Mouse (Mus musculus): ENCODE measurements around the gene Atp5g1.
"Not testable (repeated sequence)": the region's sequence is repeated elsewhere in the genome, so short reads cannot be mapped to it uniquely, and the experiment has no call there.

Atp5g1 gene

DNA sequence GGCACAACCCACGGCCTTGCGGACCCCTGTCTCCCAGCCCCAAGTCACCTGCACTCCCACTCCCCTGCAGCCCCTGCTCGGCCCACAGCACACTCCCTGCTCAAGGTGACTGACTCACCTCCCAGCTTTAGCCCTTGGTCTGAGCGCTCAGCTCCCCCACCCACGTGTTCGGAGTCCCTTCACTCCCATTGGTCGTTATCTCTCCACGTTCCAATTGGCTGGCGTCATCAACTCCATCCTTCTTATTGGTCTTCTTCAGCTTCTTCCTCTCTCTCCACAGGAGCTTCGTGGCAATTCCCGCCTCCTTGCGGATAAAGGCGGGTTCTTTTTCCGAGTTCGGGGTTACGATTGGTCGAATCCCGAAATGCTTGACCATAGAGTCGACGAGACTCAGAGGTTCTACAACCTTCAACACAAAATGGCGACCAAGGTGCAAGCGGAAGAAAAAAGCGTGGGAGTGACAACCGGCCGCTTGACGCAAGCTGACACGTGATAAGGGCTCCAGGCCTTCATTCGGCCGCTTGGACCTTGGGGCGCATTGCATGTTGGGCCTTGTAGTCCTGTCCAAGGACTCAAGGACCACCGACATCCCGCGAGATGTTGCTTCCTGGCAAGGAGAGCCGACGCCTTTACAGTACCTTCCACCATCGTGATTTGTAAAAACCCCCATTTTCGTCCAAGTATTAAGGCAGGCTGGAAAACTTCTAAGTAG, at the start of gene Atp5g1:
Atp5g1 (minus strand) TSS at position 162 of the 712 bp plus-strand sequence.
- peak; percentile 95 for DNase-seq

DNA sequence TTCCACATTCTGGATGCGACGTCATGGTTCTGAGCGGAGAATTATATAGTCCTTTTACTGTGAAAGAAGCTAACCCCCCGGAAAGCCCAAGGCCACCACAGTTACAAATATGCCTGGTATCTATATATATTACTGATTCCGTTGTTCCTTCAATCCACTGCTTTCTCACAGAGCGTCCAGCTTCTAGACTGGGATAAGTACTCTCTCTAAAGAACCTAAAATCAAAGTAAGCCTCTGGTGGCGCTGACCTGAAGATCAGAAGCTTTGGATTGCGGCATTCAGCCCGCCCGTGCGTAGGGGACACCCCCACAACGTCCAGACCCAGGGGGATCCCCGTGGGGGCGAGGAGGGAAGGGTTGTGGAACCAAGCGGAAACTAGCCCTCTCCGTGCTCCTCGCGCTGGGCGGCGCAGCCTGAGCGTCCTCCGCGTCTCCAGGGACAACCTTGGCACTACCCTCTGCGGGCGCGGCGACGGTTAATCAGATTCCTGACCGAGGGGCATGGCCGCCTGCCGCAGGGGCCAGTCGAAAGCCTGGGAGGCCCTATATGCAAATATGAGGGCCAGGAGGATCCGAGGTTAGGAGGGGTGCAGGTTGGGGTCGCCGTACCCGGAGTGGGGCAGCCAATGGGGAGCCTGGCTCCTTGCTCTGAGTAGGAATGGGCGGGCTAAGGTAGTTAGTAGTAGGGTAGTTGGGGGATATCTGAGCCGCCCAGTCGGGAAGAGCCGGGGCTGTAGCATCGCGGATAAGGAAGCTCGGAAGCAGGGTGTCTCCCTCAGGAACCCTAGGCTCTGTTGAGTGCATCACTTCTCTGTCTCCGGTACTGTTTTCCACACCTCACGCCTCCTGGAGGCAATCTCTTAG, 48.8 kb upstream of the Atp5g1 start:
- DNase-seq, result peak; percentile 13

DNA sequence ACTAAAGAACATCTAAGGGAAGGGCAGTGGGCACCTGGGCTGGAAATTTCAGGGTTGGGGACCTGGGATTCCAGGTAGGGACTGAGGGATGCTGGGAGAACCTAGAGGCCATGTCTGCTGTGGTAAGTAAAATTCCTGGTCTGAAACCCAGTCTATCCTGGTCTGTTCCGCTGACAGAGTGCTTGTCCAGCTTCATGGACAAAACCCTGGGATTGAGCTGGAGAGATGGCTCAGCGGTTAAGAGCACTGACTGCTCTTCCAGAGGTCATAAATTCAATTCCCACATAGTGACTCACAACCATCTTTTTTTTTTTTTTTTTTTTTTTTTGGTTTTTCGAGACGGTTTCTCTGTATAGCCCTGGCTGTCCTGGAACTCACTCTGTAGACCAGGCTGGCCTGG, 47.3 kb upstream of the Atp5g1 start:
- not testable (repeated sequence) for DNase-seq

DNA sequence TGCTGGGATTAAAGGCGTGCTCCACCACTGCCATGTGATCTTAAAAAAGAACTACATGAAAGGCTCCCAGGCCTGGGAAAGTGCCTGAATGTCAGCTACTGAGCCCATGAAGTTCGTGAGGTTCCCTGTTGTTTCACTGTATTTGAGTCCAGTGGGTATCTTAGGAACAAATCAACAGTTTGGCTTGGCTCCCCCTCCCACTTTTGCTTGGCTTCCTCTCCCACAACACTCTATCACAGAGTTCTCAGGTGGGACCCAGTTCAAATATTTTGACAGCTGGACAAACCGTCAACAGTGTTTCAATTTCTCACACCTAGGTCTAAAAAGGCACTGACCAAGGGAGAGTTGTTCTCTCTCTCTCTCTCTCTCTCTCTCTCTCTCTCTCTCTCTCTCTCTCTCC, 43.9 kb upstream of the Atp5g1 start:
- DNase-seq, result no peak

DNA sequence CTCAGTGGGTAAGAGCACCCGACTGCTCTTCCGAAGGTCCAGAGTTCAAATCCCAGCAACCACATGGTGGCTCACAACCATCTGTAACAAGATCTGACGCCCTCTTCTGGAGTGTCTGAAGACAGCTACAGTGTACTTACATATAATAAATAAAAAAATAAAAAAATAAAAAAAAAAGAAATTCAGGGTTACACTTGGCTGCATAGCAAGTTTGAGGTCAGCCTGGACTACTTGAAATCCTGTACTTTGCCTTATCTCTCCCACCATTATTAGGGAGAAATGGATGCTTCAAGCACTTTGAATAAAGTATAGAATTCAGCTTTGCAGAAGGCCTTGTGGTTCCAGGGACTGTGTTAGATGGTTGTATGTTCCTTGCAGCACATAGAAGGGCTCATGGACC, 41.5 kb upstream of the Atp5g1 start:
- DNase-seq, result not testable (repeated sequence)

DNA sequence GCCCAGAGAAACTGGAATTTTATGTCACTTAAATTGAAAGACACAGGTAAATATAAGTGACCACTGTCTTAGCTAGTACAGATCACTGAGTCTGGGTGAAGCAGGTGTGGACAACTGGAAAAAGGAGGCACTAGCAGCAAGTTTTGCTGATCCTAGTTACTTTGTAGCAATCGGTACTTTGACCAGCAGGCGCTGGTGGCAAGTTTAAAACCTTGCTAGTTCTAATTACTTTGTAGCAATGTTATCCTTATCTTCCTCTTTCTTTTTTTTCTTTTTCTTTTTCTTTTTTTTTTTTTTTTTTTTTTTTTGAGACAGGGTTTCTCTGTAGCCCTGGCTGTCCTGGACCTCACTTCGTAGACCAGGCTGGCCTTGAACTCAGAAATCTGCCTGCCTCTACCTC, 40.6 kb upstream of the Atp5g1 start:
- no peak for DNase-seq

DNA sequence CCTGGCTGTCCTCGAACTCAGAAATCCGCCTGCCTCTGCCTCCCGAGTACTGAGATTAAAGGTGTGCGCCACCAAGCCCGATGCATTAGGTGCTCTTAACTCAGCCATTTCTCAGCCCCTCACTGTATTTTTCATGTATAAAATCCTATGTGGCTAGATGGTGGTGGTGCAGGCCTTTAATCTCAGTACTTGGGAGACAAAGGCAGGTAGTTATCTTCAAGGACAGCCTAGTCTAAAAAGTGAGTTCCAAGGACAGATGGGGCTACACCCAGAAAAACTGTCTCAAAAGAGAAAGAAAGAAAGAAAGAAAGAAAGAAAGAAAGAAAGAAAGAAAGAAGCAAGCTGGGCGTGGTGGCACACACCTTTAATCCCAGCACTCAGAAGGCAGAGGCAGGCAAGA, 39.9 kb upstream of the Atp5g1 start:
- no peak for DNase-seq

DNA sequence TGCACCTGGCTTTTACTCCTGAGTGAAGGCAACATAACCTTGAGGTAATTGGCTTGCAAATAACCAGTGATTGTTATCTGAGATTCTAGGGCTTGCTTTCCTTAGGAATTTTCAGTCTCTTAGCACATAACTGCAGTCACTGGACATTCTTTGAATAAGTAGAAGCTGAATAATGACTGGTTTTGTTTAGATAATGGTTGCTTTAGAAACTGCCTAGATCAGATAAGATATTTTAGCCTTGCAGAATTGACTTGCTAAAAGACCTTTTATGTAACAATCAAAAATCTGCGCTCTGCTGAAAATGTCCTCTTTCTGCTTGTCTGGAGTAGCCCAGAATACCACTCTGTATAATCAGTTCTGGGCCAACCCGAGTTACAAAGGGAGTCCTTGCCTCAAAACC, 38.6 kb upstream of the Atp5g1 start:
- no peak for DNase-seq

DNA sequence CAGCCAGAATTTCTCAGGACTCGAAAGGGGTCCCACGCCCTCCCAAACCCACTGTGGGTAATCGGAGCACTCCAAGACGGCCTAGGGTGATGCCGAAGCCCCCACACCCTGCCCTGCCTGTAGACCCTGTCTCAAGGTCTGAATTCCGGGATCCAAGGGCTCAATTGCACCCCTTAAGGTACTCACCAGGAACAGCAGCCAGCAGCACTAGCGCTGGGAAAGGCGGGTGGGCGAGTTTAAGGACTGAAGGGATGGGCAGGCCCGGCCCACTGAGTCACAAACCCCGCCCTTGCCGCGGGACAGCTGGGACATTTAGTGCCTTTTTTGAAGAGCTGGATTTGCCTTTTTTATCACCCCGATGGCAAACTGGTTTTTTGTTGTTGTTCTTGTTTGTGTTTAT, 36.3 kb upstream of the Atp5g1 start, which contains the start of gene Calcoco2:
Calcoco2 (minus strand) TSS at position 214 of the 400 bp plus-strand sequence.
- no peak for DNase-seq

DNA sequence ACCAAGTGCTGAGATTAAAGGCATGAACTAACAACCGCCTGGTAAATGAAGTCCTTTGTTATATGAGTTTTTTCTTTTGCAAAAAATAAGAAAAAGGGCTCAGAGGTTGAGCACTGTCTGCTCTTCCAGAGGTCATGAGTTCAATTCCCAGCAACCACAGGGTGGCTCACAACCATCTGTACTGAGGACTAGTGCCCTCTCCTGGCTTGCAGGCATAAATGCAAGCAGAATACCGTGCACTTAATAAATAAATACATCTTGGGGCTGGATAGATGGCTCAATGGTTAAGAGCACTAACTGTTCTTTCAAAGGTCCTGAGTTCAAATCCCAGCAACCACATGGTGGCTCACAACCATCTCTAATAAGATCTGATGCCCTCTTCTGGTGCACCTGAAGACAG, 35.5 kb upstream of the Atp5g1 start:
- not testable (repeated sequence) for DNase-seq

DNA sequence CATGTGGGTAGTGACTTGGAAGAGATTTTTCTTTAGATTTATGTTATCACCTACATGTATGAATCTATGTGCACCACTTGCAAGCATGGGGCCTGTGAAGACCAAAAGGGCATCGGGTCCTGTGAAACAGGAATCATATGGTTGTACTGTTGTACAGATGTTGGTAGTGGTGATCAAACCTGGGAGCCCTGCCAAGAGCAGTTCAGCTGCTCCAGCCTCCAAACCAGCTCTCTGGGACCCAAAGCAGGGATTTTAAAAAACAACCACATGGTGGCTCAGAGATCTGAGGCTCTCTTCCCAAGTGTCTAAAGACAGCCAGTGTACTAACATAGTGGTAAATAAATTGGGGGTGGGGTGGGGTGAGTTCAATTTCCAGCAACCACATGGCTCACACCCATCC, 32.9 kb upstream of the Atp5g1 start:
- no peak for DNase-seq

DNA sequence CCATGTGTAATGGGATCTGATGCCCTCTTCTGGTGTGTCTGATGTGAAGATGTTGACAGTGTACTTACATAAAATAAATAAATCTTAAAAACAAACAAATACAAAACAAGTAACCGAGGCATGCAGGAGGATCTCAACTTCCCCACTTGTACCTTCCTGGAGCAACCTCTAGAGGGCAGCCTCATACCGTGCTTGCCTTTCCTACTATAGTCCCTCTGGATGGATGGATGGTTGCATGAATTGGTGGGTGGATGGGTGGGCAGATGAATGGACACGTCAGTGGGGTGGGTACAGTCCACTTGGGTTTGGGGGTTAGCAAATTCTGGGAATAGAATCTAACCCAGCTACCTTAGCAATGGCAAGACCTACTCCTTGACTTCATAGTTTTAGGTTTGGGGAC, 17.9 kb upstream of the Atp5g1 start:
- peak; percentile 19 for DNase-seq

DNA sequence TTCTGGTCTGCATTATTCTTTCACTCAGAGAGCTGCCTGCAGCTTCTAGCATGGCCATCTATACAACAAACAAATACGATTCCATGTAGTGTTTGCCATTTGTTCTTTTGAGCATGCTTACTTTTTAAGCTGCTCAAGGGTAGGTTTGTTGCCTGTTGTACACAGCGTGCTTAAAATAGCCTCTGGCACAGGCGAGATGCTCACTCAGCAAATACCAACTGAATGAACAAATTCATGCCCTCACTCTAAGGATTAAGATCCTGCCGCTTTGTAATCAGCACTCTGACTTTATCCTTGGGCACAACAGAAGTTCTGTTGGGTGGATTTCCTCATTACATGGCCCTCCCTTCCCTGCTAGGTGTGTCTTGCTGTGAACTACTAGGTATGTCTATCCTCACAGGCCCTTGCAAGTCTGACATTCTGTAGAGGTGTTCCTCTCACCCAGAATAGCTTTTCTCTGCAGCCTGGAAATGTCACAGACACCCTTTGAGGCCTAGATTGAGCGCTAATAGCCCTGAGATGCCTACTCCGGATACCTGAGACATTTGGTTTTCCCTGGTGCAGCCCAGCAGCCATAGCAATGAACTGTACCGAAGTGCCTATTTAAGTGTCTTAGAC, 17.3 kb upstream of the Atp5g1 start:
- DNase-seq, result no peak

DNA sequence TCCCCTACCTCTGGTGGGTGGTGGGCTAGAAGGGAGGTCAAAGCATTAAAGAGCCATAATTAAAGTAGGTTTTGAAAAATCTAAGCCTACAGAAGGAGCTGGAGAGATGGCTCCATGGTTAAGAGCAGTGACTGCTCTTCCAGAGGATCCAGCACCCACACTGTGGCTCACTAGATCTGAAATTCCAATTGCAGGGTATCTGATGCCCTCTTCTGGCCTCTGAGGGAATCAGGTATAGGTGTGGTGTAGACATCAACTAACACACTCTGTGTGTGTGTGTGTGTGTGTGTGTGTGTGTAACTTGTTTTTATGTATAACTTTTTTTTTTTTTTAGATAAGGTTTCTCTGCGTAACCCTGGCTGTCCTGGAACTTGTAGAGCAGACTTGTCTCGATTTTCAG, 15.6 kb upstream of the Atp5g1 start:
- DNase-seq, result no peak

DNA sequence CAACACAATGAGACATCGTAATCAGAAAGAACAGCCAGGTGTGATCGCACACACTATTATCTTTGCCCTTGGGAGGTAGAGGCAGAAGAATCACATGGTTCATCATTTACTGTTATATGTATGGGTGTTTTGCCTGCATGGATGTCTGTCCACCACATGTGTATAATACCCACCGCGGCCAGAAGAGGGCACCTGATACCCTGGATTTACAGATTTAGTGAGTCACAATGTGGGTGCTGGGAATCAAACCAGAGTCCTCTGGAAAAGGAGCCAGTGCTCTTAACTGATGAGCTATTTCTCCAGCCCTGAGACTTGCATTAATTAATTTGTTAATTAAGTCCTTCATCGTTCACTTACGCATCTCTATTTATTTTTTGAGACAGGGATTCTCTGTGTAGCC, 12.5 kb upstream of the Atp5g1 start:
- no peak for DNase-seq

DNA sequence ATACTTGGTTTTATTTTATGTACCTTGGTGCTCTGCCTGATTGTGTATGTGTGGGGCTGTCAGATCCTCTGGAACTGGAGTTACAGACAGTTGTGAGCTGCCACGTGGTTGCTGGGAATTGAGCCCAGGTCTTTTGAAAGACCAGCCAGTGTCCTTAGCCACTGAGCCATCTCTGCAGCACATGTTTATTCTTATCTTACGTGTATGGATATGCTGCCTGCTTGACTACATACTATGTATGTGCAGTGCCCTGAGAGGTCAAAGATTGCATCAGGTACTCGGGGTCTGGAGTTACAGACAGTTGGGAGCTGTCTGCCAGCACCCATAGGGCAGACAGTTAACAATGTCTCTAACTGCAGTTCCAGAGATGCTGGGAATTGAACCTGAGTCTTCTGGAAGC, 7.2 kb upstream of the Atp5g1 start:
- DNase-seq, result no peak

DNA sequence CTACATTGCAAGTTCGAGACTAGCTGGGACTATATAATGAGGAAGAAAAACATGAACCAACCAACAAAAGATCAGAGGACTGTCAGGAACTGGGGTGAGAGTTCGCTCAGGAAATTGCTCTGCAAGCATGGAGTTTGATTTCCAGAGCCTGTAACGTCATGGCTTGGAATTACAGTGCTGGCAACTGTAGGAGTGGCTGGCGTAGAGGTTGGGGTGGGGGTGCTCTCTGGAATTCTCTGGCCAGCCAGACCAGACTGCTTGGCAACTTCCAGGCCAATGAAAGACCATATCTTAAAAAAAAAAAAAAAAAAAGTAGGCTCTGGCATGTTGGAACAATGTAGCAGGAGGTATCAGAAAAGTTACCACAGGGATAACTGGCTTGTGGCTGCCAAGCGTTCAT, 5.3 kb upstream of the Atp5g1 start:
- no peak for DNase-seq

DNA sequence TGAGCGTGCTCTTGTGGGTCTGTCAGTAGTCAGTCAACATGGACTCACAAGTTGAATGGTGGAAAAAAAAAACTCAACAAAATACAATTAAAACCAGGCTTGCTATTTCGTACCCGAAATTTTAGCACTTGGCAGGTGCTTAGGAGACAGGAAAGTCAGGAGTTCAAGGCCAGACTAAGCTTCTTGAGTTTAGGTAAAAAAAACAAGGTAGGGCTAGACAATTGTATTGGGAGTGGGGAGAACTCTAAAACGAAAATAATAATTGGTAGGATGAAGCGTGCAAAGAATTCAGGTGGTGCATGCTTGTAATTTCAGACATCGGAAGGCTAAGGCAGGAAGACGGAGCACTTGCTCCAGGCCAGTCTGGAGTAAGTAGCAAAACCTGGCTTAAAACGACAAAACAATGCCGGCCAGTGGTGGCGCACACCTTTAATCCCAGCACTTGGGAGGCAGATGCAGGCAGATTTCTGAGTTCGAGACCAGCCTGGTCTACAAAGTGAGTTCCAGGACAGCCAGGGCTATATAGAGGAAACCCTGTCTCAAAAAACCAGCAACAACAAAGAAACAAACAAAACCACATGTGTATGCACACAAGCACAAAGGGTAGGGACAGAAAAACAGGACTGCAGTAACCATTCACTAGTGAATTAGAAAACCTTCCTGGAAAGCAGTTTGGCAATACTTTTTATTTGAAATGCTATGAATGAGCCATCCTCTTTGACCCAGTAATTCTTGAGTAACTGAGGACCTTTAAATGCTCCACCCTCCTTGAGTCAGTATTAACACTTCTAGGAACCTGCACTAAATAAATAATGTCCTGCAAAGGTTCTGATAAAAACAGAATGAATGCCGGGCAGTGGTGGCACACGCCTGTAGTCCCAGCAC, 993 bp upstream of the Atp5g1 start:
- no peak for DNase-seq

DNA sequence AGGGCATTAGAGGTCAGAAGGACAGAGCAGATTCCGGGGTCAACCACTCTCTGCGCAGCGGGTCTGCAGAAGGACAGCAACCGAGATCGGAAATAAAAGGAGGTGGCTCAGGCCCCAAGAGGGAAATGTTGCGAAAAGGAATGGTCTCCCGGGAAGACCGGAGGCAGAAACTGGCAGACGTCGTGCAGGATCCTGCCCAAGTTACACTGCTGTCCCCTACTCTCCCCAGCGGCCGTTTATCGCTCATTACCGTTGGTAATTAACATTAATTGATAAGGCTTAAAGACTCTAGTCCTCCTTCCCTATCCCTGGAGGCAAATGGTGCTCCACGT, 327 bp downstream of the Atp5g1 start:
- DNase-seq, result peak; percentile 17

DNA sequence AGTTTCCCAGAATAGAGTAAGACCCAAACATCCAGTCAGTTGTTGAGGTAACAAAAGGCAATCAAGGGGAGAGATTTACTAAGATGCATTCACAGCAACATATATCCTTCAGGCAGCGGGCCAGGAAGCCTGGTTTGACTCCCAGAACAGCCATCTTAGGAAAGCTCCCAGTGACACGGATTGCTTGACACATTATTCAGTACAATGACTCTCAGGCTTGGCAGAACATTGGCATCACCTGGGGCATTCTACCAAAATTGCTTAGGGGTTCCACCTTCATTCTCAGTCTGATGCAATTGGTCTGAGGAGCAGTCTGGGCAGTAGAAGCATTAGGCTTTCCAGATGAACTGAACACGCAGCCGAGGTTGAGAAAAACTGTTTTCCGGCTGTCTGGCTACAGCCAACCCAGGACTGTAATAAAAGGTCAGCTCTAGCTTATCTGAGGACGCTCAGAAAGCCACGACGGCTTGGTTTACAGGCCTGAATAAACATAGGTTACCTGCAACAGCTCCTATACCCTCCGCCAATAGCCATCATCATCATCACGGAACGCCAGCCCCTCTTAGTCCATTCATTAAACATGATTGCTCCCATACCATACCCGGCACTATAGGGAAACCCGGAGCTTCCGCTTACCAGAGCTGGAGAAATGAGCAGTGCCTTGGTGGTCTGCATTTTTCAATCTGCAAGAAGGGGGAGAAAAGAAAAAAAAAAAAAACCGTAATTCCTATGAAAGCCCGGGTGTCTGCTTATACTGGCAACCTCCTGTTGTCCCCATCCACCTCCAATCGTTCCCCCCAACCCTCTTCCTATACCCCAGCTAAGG, 906 bp downstream of the Atp5g1 start:
- peak; percentile 42 for DNase-seq

DNA sequence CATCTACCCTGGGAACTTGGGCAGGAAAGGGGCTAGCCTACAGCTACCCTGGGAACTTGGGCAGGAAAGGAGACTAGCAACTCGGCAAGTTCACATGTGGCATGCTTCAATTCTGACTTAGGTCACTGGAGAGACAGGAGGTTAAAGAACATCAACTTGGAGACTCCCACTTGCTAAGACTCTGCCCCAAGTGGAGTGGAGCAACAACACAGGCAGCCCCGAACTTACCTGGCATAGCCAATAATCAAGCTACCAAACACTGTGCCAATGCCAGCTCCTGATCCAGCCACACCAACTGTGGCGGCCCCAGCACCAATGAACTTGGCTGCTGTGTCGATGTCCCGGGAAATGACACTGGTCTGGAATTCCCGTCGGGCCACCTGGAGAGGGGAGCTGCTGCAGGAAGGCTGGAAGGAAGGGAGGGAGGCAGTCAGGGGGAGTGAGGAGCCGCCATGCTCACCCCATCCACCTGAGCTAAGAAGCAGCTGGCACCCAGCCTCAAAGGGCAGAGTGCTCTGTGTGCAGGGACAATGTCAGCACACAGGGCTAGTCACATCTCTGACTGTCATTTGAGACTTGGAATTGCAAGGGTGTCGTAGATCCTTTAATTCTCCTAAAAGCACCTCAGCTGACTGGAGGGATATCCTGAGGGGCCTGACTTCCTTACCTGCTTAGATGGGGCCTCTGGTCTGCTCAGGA, 2.0 kb downstream of the Atp5g1 start:
- no peak for DNase-seq
